Mouse (Mus musculus): ENCODE results near the gene Gp9. TPM values are rescaled to one million over a fixed set of nuclear protein-coding genes. Genes with fewer than 3 reads are reported as not detected.
"Not testable (repeated sequence)": the region's sequence is repeated elsewhere in the genome, so short reads cannot be mapped to it uniquely, and the experiment has no call there.

Gp9 gene
- polyA plus RNA-seq, 1 experiment from 2014 or later, result 3.2 TPM

GRCm38 (mm10) chr6:87759404-87759803 lies 18.5 kb upstream of the Gp9 start:
- Histone ChIP-seq H3K27ac (no peak overlapping the region), H3K36me3 (replicated peaks) (no peaks in the 10 kb centered on the region), H3K27me3 (ENCODE audit: poor library complexity, severe bottlenecking) (no peaks in the 10 kb centered on the region), H3K4me3 (no peak overlapping the region), H3K9me3 (no peaks in the 10 kb centered on the region), H3K4me1 (no peaks in the 10 kb centered on the region)
- 83% methylated on average over 3 of the region's 3 CpGs for WGBS
- no peak for DNase-seq (ENCODE audit: extremely low spot score, low spot score)

- Histone ChIP-seq H3K27ac (no peak overlapping the region), H3K9me3 (no peaks in the 10 kb centered on the region), H3K27me3 (ENCODE audit: poor library complexity, severe bottlenecking) (no peaks in the 10 kb centered on the region), H3K4me1 (no peaks in the 10 kb centered on the region), H3K4me3 (no peak overlapping the region), H3K36me3 (replicated peaks) (no peaks in the 10 kb centered on the region)
- no peak for DNase-seq (ENCODE audit: extremely low spot score, low spot score)
- WGBS, result 72% methylated on average over 3 of the region's 3 CpGs
Observed at GRCm38 (mm10) chr6:87759850-87760249, 18.0 kb upstream of the Gp9 start.

DNA sequence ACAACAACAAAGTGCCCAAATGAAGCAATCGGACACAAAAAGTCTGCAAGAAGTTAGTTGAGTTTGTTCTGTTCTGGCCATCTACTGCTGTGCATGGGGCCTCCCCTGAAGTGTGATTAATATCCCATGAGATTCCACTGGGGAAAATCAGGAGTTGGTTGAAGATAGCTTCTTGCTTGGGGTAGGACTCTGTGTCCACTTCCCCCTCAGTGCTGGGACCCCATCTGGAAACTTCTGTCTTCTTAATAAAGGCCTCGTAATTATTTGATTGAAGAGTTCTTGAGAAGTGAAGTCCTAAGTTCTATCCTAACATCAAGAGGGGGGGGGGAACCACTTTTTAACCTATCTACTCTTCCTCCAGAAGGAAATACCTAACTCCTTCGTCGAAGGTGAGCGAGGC lies 15.7 kb upstream of the Gp9 start:
- H3K27me3 ChIP-seq (ENCODE audit: poor library complexity, severe bottlenecking), result no peaks in the 10 kb centered on the region
- H3K36me3 ChIP-seq (replicated peaks), result no peaks in the 10 kb centered on the region
- WGBS, result 88% methylated on average over 5 of the region's 5 CpGs
- no peaks in the 10 kb centered on the region for H3K9me3 ChIP-seq
- H3K4me1 ChIP-seq, result no peaks in the 10 kb centered on the region
- H3K4me3 ChIP-seq, result no peak overlapping the region
- no peak for DNase-seq (ENCODE audit: extremely low spot score, low spot score)
- H3K27ac ChIP-seq, result no peak overlapping the region

DNA sequence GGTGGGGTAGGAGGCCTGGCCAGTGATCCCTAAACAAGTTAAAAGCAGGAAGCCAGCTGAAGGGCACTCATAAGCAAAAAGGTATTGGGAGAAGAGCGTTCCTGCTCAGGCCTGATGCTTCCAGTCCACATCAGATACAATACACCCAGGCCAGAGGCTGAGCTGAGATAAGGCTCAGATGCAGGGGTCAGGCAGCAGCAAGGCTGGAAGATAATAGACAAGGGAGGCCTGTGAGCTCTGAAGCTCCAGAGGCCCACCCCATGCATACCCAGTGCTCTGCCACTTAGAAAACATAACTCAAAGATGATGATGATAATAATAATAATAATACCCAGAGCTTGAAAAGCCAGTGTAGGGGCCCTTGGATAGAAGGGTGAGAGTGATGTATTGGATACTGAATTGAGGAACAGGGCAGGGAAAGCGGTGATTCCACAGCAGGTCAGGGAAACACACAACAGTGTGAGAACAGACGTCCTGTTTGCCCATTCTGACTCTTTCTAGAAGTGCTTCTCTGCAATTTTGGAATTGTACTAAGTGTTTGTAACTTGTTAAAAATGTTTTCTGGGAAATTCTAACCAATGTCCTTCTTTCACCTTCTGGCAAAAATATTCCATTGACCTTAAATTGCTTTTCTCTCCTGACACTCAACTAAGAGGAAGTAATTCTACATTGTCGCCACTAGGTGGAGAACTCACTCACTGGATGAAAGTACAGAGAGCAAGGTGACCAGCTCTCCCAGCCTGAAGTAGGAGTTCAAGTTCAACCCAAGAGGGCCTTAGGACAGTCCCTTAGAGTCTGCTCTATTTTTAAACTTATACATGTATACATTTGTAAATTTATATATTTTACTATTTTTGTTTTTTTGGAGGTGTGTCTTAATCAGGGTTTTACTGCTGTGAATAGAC lies 14.2 kb upstream of the Gp9 start:
- no peaks in the 10 kb centered on the region for H3K27me3 ChIP-seq (ENCODE audit: poor library complexity, severe bottlenecking)
- no peak overlapping the region for H3K4me3 ChIP-seq
- H3K27ac ChIP-seq, result peak overlapping the region; percentile 25; the same call in 1 of the 2 replicates
- H3K4me1 ChIP-seq, result no peaks in the 10 kb centered on the region
- H3K36me3 ChIP-seq (replicated peaks), result no peaks in the 10 kb centered on the region
- H3K9me3 ChIP-seq, result no peaks in the 10 kb centered on the region; the same call in 1 of the 2 replicates
- 73% methylated on average over 4 of the region's 4 CpGs for WGBS
- DNase-seq (ENCODE audit: extremely low spot score, low spot score), result no peak

GRCm38 (mm10) chr6:87764296-87764695 lies 13.6 kb upstream of the Gp9 start:
- WGBS, result 98% methylated on average over 2 of the region's 2 CpGs
- DNase-seq (ENCODE audit: extremely low spot score, low spot score), result not testable (repeated sequence)

DNA sequence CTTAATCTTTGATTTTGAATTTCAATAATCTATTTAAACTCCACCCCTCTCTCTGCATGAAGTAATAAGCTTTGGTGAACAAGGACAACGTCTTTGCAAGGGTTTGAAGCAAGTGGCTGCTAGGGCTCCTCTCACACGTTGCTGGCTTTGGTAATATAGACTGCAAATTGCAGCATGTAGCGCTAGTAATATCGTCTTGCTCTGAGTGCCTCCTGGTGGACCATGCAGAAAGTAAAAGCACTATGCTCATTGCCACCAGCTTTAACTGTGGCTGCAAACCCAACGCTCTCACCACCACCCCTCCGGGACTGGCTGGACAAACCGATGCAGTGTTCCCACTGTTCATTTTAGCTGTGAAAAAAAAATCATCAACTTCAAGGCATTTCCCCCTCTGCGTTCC lies 7.2 kb upstream of the Gp9 start:
- Histone ChIP-seq H3K36me3 (replicated peaks) (no peaks in the 10 kb centered on the region), H3K9me3 (peaks cover 4% of the 10 kb centered on the region; the same call in 1 of the 2 replicates), H3K4me3 (no peak overlapping the region), H3K27ac (no peak overlapping the region), H3K4me1 (no peaks in the 10 kb centered on the region), H3K27me3 (ENCODE audit: poor library complexity, severe bottlenecking) (no peaks in the 10 kb centered on the region)
- 62% methylated on average over 8 of the region's 8 CpGs for WGBS
- no peak for DNase-seq (ENCODE audit: extremely low spot score, low spot score)

More at GRCm38 (mm10) chr6:87764296-87764695, 13.6 kb upstream of the Gp9 start:
- not testable (repeated sequence) for H3K27me3 ChIP-seq (ENCODE audit: poor library complexity, severe bottlenecking); H3K4me3 ChIP-seq; H3K36me3 ChIP-seq (replicated peaks); H3K4me1 ChIP-seq; H3K9me3 ChIP-seq; H3K27ac ChIP-seq

- H3K4me3 ChIP-seq, result no peak overlapping the region
- no peak for DNase-seq (ENCODE audit: extremely low spot score, low spot score)
Observed at GRCm38 (mm10) chr6:87774466-87774865, 3.4 kb upstream of the Gp9 start.

DNA sequence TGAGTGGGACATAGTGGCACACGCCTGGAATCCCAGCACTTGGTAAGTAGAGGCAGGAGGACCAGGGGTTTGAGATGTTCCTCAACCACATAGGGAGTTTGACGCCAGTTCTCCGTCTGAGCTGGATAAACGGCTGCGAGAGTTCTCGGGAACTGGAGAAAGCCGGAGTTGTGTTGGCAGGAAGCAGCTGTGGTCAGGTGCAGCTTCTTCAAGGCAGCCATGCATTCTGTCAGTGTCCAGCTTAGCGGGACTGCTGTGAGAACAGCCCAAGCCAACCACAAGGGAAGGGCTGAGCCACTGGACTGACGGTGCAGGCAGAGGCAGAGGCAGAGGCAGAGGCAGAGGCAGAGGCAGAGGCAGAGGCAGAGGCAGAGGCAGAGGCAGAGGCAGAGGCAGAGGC lies 3.0 kb upstream of the Gp9 start:
- no peaks in the 10 kb centered on the region for H3K36me3 ChIP-seq (replicated peaks)
- DNase-seq (ENCODE audit: extremely low spot score, low spot score), result no peak
- no peak overlapping the region for H3K27ac ChIP-seq
- H3K4me1 ChIP-seq, result no peaks in the 10 kb centered on the region
- 91% methylated on average over 9 of the region's 9 CpGs for WGBS
- no peak overlapping the region for H3K4me3 ChIP-seq
- no peaks in the 10 kb centered on the region for H3K27me3 ChIP-seq (ENCODE audit: poor library complexity, severe bottlenecking)
- H3K9me3 ChIP-seq, result peaks cover 4% of the 10 kb centered on the region; the same call in 1 of the 2 replicates

More at GRCm38 (mm10) chr6:87774466-87774865, 3.4 kb upstream of the Gp9 start:
- Histone ChIP-seq H3K27ac (no peak overlapping the region), H3K36me3 (replicated peaks) (no peaks in the 10 kb centered on the region), H3K27me3 (ENCODE audit: poor library complexity, severe bottlenecking) (no peaks in the 10 kb centered on the region), H3K4me1 (no peaks in the 10 kb centered on the region), H3K9me3 (peaks cover 4% of the 10 kb centered on the region; the same call in 1 of the 2 replicates)
- 59% methylated on average over 1 of the region's 1 CpGs for WGBS

GRCm38 (mm10) chr6:87775588-87776245 lies 2.2 kb upstream of the Gp9 start:
- Histone ChIP-seq H3K36me3 (replicated peaks) (no peaks in the 10 kb centered on the region), H3K27ac (no peak overlapping the region), H3K4me1 (no peaks in the 10 kb centered on the region), H3K27me3 (ENCODE audit: poor library complexity, severe bottlenecking) (no peaks in the 10 kb centered on the region), H3K4me3 (no peak overlapping the region), H3K9me3 (peaks cover 4% of the 10 kb centered on the region; the same call in 1 of the 2 replicates)
- 73% methylated on average over 3 of the region's 3 CpGs for WGBS
- no peak for DNase-seq (ENCODE audit: extremely low spot score, low spot score)

DNA sequence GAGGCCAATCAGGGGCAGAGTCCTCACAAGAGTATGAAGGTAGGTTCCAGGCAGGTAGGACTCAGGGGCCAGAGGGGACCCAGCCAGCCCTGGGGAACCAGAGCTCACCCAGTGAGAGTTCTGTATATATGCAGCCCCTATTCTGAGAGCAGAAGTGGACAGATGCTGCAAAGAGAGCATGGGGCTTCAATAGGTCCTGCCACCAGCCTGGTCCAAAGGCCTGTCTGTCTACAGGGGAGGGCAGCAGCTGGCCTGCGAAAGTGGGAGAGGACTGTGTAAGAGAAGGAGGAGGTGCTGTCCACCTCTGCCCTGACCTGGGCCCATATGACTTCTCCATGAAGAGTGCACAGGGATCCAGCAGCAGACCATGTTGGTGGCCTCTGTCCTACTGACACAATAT lies 1.2 kb upstream of the Gp9 start:
- Histone ChIP-seq H3K36me3 (replicated peaks) (no peaks in the 10 kb centered on the region), H3K27ac (peak overlapping the region; percentile 27), H3K4me3 (no peak overlapping the region), H3K27me3 (ENCODE audit: poor library complexity, severe bottlenecking) (no peaks in the 10 kb centered on the region), H3K9me3 (peaks cover 4% of the 10 kb centered on the region; the same call in 1 of the 2 replicates), H3K4me1 (no peaks in the 10 kb centered on the region)
- no peak for DNase-seq (ENCODE audit: extremely low spot score, low spot score)
- WGBS, result 84% methylated on average over 1 of the region's 1 CpGs

- H3K4me1 ChIP-seq, result no peaks in the 10 kb centered on the region
- H3K9me3 ChIP-seq, result peaks cover 4% of the 10 kb centered on the region; the same call in 1 of the 2 replicates
- no peak overlapping the region for H3K27ac ChIP-seq
- no peak for DNase-seq (ENCODE audit: extremely low spot score, low spot score)
- H3K4me3 ChIP-seq, result no peak overlapping the region
- 86% methylated on average over 11 of the region's 11 CpGs for WGBS
- H3K36me3 ChIP-seq (replicated peaks), result no peaks in the 10 kb centered on the region
- no peaks in the 10 kb centered on the region for H3K27me3 ChIP-seq (ENCODE audit: poor library complexity, severe bottlenecking)
Observed at GRCm38 (mm10) chr6:87778294-87779173, 662 bp downstream of the Gp9 start.

Data from forebrain, embryonic 10.5 days (tissue).